Mouse (Mus musculus) liver, postnatal 0 days (tissue): ENCODE results near the gene Ralgps1. TPM values are rescaled to one million over a fixed set of nuclear protein-coding genes. Genes with fewer than 3 reads are reported as not detected.

Source experiments
- ATAC-seq: fragments of 200-750 bp; cut with Nextera tagmentation; 2 replicates; pipeline ENCODE4 v1.8.0; 2017; ENCODE audit warnings: mild to moderate bottlenecking, moderate library complexity
- DNase-seq: peaks from one replicate; pipeline ENCODE4 v3.0.0-alpha.2; 2016
- H3K27ac ChIP-seq: fragments of 300-500 bp; sonication (generic); 2 replicates; pipeline ENCODE4 v1.5.1; 2014; ENCODE audit warnings: antibody characterized with exemption, moderate library complexity, mild to moderate bottlenecking, low read depth
- H3K27me3 ChIP-seq: fragments of 300-500 bp; sonication (generic); 2 replicates; pipeline ENCODE4 v1.6.1; 2014; ENCODE audit warnings: low read length, control low read depth, mixed read lengths; ENCODE audit not compliant: insufficient read depth
- H3K36me3 ChIP-seq: fragments of 300-500 bp; sonication (generic); replicated peaks from 2 replicates; pipeline ENCODE4 v1.6.1; 2014; ENCODE audit warnings: mild to moderate bottlenecking, control low read depth, low read length, moderate library complexity, mixed read lengths; ENCODE audit not compliant: insufficient read depth
- H3K4me1 ChIP-seq: fragments of 300-500 bp; sonication (generic); 2 replicates; pipeline ENCODE4 v1.6.1; 2014; ENCODE audit warnings: antibody characterized with exemption, mild to moderate bottlenecking, control low read depth; ENCODE audit not compliant: insufficient read depth
- H3K4me2 ChIP-seq: fragments of 300-500 bp; sonication (generic); 2 replicates; pipeline ENCODE4 v1.6.1; 2014; ENCODE audit warnings: low read depth, mild to moderate bottlenecking, low read length, moderate library complexity, mixed read lengths
- H3K4me3 ChIP-seq: fragments of 300-500 bp; sonication (generic); 2 replicates; pipeline ENCODE4 v1.5.1; 2014; ENCODE audit warnings: low read depth, low read length
- H3K9ac ChIP-seq: fragments of 300-500 bp; sonication (generic); replicated peaks from 2 replicates; pipeline ENCODE4 v1.6.1; 2014; ENCODE audit warnings: mild to moderate bottlenecking, moderate library complexity
- H3K9me3 ChIP-seq: fragments of 300-500 bp; sonication (generic); 2 replicates; pipeline ENCODE4 v1.6.1; 2016; ENCODE audit warnings: mild to moderate bottlenecking, control low read depth, low read length, mixed read lengths
- CTCF ChIP-seq: sonication (generic); IDR thresholded peaks from 2 replicates; pipeline ENCODE4 v1.5.1; 2016; ENCODE audit warnings: antibody characterized with exemption, low read depth
- EP300 ChIP-seq: IDR thresholded peaks from 2 replicates; pipeline ENCODE4 v1.6.1; 2016; ENCODE audit warnings: antibody characterized with exemption, low read depth, mild to moderate bottlenecking
- WGBS: fragments of 180-500 bp; shearing (Covaris S2); extraction: QIAGEN DNeasy Blood & Tissue Kit; methylation state at CpG from one replicate; pipeline ENCODE4 v1.1.7; 2014; ENCODE audit not compliant: insufficient replicate concordance; 5-methylcytosine and 5-hydroxymethylcytosine counted together
- polyA plus RNA-seq: library from polyadenylated mRNA; unstranded; fragments of >200 nt; fragmentation: Nextera tagmentation; extraction: Ambion mirVana; gene quantifications from 2 replicates; pipeline ENCODE4 v1.2.1, GENCODE M21; 2015

Gene Ralgps1
- polyA plus RNA-seq, 1 experiment from 2014 or later: 0.83 TPM

GRCm38 (mm10) chr2:33173686-33174085, 197.6 kb downstream of the Ralgps1 start:
- Histone ChIP-seq H3K9ac (no peak overlapping the region), H3K27ac (no peak overlapping the region), H3K27me3 (no peaks in the 10 kb centered on the region), H3K4me1 (peaks cover 14% of the 10 kb centered on the region; the same call in 1 of the 2 replicates), H3K4me3 (no peak overlapping the region), H3K36me3 (0 out of 2 replicates have a peak, but pooled peaks cover 3% of the 10 kb centered on the region), H3K4me2 (no peak overlapping the region), H3K9me3 (no peaks in the 10 kb centered on the region)
- ATAC-seq (no peak), DNase-seq (no peak)
- WGBS: 83% methylated on average over 7 of the region's 7 CpGs
- TF ChIP-seq CTCF: no peak
- no peak for TF ChIP-seq EP300

GRCm38 (mm10) chr2:33173126-33173525, 198.2 kb downstream of the Ralgps1 start:
- no peak for DNase-seq
- no peaks in the 10 kb centered on the region for H3K9me3 ChIP-seq
- no peak overlapping the region for H3K4me3 ChIP-seq
- H3K4me2 ChIP-seq: no peak overlapping the region
- WGBS: 61% methylated on average over 10 of the region's 10 CpGs
- no peaks in the 10 kb centered on the region for H3K27me3 ChIP-seq
- TF ChIP-seq CTCF (no peak), EP300 (no peak)
- H3K36me3 ChIP-seq: 0 out of 2 replicates have a peak, but pooled peaks cover 3% of the 10 kb centered on the region
- no peak overlapping the region for H3K27ac ChIP-seq
- peaks cover 10% of the 10 kb centered on the region; the same call in 1 of the 2 replicates for H3K4me1 ChIP-seq
- no peak for ATAC-seq
- H3K9ac ChIP-seq: no peak overlapping the region

GRCm38 (mm10) chr2:33170777-33171565, 200.3 kb downstream of the Ralgps1 start:
- Histone ChIP-seq H3K27me3 (no peaks in the 10 kb centered on the region), H3K4me2 (no peak overlapping the region), H3K4me1 (peaks cover 5% of the 10 kb centered on the region; the same call in 1 of the 2 replicates), H3K27ac (no peak overlapping the region), H3K9me3 (no peaks in the 10 kb centered on the region), H3K4me3 (no peak overlapping the region), H3K9ac (no peak overlapping the region), H3K36me3 (0 out of 2 replicates have a peak, but pooled peaks cover 3% of the 10 kb centered on the region)
- WGBS: 74% methylated on average over 10 of the region's 10 CpGs
- no peak for DNase-seq
- ATAC-seq: no peak
- TF ChIP-seq EP300 (no peak), CTCF (no peak)

GRCm38 (mm10) chr2:33169445-33169844, 201.8 kb downstream of the Ralgps1 start:
- TF ChIP-seq EP300 (no peak), CTCF (no peak)
- no peak for ATAC-seq
- H3K27me3 ChIP-seq: no peaks in the 10 kb centered on the region

GRCm38 (mm10) chr2:33167060-33167459, 204.2 kb downstream of the Ralgps1 start:
- no peak for ATAC-seq
- no peak for TF ChIP-seq EP300
- TF ChIP-seq CTCF: no peak
- H3K9me3 ChIP-seq: no peaks in the 10 kb centered on the region
- 0 out of 2 replicates have a peak, but pooled peaks cover 3% of the 10 kb centered on the region for H3K36me3 ChIP-seq
- no peaks in the 10 kb centered on the region for H3K27me3 ChIP-seq
- peaks cover 5% of the 10 kb centered on the region; the same call in 1 of the 2 replicates for H3K4me1 ChIP-seq
- no peak overlapping the region for H3K9ac ChIP-seq
- DNase-seq: no peak
- H3K4me2 ChIP-seq: no peak overlapping the region
- WGBS: 58% methylated on average over 3 of the region's 3 CpGs
- H3K4me3 ChIP-seq: no peak overlapping the region
- H3K27ac ChIP-seq: no peak overlapping the region

More at GRCm38 (mm10) chr2:33169445-33169844, 201.8 kb downstream of the Ralgps1 start:
- Histone ChIP-seq H3K27ac (no peak overlapping the region), H3K4me2 (no peak overlapping the region), H3K9ac (no peak overlapping the region), H3K4me1 (peaks cover 5% of the 10 kb centered on the region; the same call in 1 of the 2 replicates), H3K4me3 (no peak overlapping the region), H3K36me3 (0 out of 2 replicates have a peak, but pooled peaks cover 3% of the 10 kb centered on the region), H3K9me3 (no peaks in the 10 kb centered on the region)
- WGBS: 72% methylated on average over 6 of the region's 6 CpGs
- no peak for DNase-seq

- DNase-seq: no peak
- TF ChIP-seq CTCF: no peak
- TF ChIP-seq EP300: no peak
- H3K36me3 ChIP-seq: 0 out of 2 replicates have a peak, but pooled peaks cover 3% of the 10 kb centered on the region
- no peak overlapping the region for H3K9ac ChIP-seq
- ATAC-seq: no peak
- WGBS: 61% methylated on average over 7 of the region's 7 CpGs
- H3K4me3 ChIP-seq: no peak overlapping the region
- H3K27ac ChIP-seq: 0 out of 2 replicates have a peak overlapping the region, but pooled peaks have one; percentile 0
- H3K4me2 ChIP-seq: no peak overlapping the region
- H3K9me3 ChIP-seq: no peaks in the 10 kb centered on the region
- peaks cover 5% of the 10 kb centered on the region; the same call in 1 of the 2 replicates for H3K4me1 ChIP-seq
- no peaks in the 10 kb centered on the region for H3K27me3 ChIP-seq
Measured at GRCm38 (mm10) chr2:33165710-33166374, 205.4 kb downstream of the Ralgps1 start.
